Mouse (Mus musculus): ENCODE results near the gene Rspry1. TPM values are rescaled to one million over a fixed set of nuclear protein-coding genes. Genes with fewer than 3 reads are reported as not detected.

Gene Rspry1
- polyA plus RNA-seq, 2 experiments, result 20.0 to 36.1 TPM

GRCm38 (mm10) chr8:94634211-94634610 is 32.5 kb downstream of the Rspry1 start:
- TF ChIP-seq POLR2A (IDR thresholded peaks at IDR 0.05; ENCODE audit: borderline replicate concordance, extremely low read depth, insufficient read depth, insufficient read length), result no peak
- no peak overlapping the region for H3K9ac ChIP-seq (ENCODE audit: low read depth, low read length, severe bottlenecking)
- DNase-seq (ENCODE audit: low spot score) (no peak), ATAC-seq (ENCODE audit: low FRiP score, low read depth) (no peak)
- no peak overlapping the region for H3K27ac ChIP-seq (replicated peaks; ENCODE audit: low read depth, low read length)
- H3K4me3 ChIP-seq (replicated peaks; ENCODE audit: low read length), result no peak overlapping the region
- H3K9me3 ChIP-seq (ENCODE audit: control insufficient read depth, low read length), result no peaks in the 10 kb centered on the region
- no peaks in the 10 kb centered on the region for H3K4me1 ChIP-seq (ENCODE audit: control insufficient read depth, insufficient read depth, low read length)
- H3K27me3 ChIP-seq (ENCODE audit: control insufficient read depth, insufficient read depth, low read length), result no peaks in the 10 kb centered on the region
- H3K4me2 ChIP-seq (replicated peaks; ENCODE audit: low read depth, low read length, severe bottlenecking), result no peak overlapping the region
- peaks cover 73% of the 10 kb centered on the region for H3K36me3 ChIP-seq (ENCODE audit: control insufficient read depth, insufficient read depth, low read length)

GRCm38 (mm10) chr8:94641183-94641582 is 39.4 kb downstream of the Rspry1 start:
- WGBS, result 98% methylated on average over 2 of the region's 2 CpGs
- no peak for TF ChIP-seq POLR2A (IDR thresholded peaks at IDR 0.05; ENCODE audit: borderline replicate concordance, extremely low read depth, insufficient read depth, insufficient read length)

GRCm38 (mm10) chr8:94641938-94642337 is 40.2 kb downstream of the Rspry1 start:
- DNase-seq (ENCODE audit: low spot score), result no peak
- Histone ChIP-seq H3K9ac (ENCODE audit: low read depth, low read length, severe bottlenecking) (no peak overlapping the region), H3K9me3 (ENCODE audit: control insufficient read depth, low read length) (no peaks in the 10 kb centered on the region), H3K36me3 (ENCODE audit: control insufficient read depth, insufficient read depth, low read length) (peaks cover 88% of the 10 kb centered on the region), H3K4me1 (ENCODE audit: control insufficient read depth, insufficient read depth, low read length) (no peaks in the 10 kb centered on the region), H3K4me2 (replicated peaks; ENCODE audit: low read depth, low read length, severe bottlenecking) (no peak overlapping the region), H3K27me3 (ENCODE audit: control insufficient read depth, insufficient read depth, low read length) (no peaks in the 10 kb centered on the region), H3K27ac (replicated peaks; ENCODE audit: low read depth, low read length) (no peak overlapping the region), H3K4me3 (replicated peaks; ENCODE audit: low read length) (no peak overlapping the region)
- no peak for TF ChIP-seq POLR2A (IDR thresholded peaks at IDR 0.05; ENCODE audit: borderline replicate concordance, extremely low read depth, insufficient read depth, insufficient read length)
- ATAC-seq (ENCODE audit: low FRiP score, low read depth), result no peak
- WGBS, result 93% methylated on average over 3 of the region's 3 CpGs

More at GRCm38 (mm10) chr8:94641183-94641582, 39.4 kb downstream of the Rspry1 start:
- Histone ChIP-seq H3K4me1 (ENCODE audit: control insufficient read depth, insufficient read depth, low read length) (no peaks in the 10 kb centered on the region), H3K9me3 (ENCODE audit: control insufficient read depth, low read length) (no peaks in the 10 kb centered on the region), H3K27me3 (ENCODE audit: control insufficient read depth, insufficient read depth, low read length) (no peaks in the 10 kb centered on the region), H3K36me3 (ENCODE audit: control insufficient read depth, insufficient read depth, low read length) (peaks cover 88% of the 10 kb centered on the region), H3K27ac (replicated peaks; ENCODE audit: low read depth, low read length) (no peak overlapping the region), H3K4me2 (replicated peaks; ENCODE audit: low read depth, low read length, severe bottlenecking) (no peak overlapping the region), H3K4me3 (replicated peaks; ENCODE audit: low read length) (no peak overlapping the region), H3K9ac (ENCODE audit: low read depth, low read length, severe bottlenecking) (no peak overlapping the region)
- ATAC-seq (ENCODE audit: low FRiP score, low read depth) (no peak), DNase-seq (ENCODE audit: low spot score) (no peak)

- H3K36me3 ChIP-seq (ENCODE audit: control insufficient read depth, insufficient read depth, low read length), result peaks cover 84% of the 10 kb centered on the region
- H3K4me1 ChIP-seq (ENCODE audit: control insufficient read depth, insufficient read depth, low read length), result no peaks in the 10 kb centered on the region
- no peak overlapping the region for H3K4me3 ChIP-seq (replicated peaks; ENCODE audit: low read length)
- ATAC-seq (ENCODE audit: low FRiP score, low read depth) (no peak), DNase-seq (ENCODE audit: low spot score) (no peak)
- H3K9me3 ChIP-seq (ENCODE audit: control insufficient read depth, low read length), result no peaks in the 10 kb centered on the region
- no peak overlapping the region for H3K9ac ChIP-seq (ENCODE audit: low read depth, low read length, severe bottlenecking)
- no peaks in the 10 kb centered on the region for H3K27me3 ChIP-seq (ENCODE audit: control insufficient read depth, insufficient read depth, low read length)
- H3K27ac ChIP-seq (replicated peaks; ENCODE audit: low read depth, low read length), result no peak overlapping the region
- no peak for TF ChIP-seq POLR2A (IDR thresholded peaks at IDR 0.05; ENCODE audit: borderline replicate concordance, extremely low read depth, insufficient read depth, insufficient read length)
- 59% methylated on average over 1 of the region's 1 CpGs for WGBS
- H3K4me2 ChIP-seq (replicated peaks; ENCODE audit: low read depth, low read length, severe bottlenecking), result no peak overlapping the region
Measured at GRCm38 (mm10) chr8:94645202-94645601, 43.5 kb downstream of the Rspry1 start.

GRCm38 (mm10) chr8:94646165-94646564 is 44.4 kb downstream of the Rspry1 start:
- no peak overlapping the region for H3K9ac ChIP-seq (ENCODE audit: low read depth, low read length, severe bottlenecking)
- no peak overlapping the region for H3K4me3 ChIP-seq (replicated peaks; ENCODE audit: low read length)
- DNase-seq (ENCODE audit: low spot score) (no peak), ATAC-seq (ENCODE audit: low FRiP score, low read depth) (no peak)
- no peak for TF ChIP-seq POLR2A (IDR thresholded peaks at IDR 0.05; ENCODE audit: borderline replicate concordance, extremely low read depth, insufficient read depth, insufficient read length)
- H3K9me3 ChIP-seq (ENCODE audit: control insufficient read depth, low read length), result no peaks in the 10 kb centered on the region
- 91% methylated on average over 3 of the region's 3 CpGs for WGBS
- H3K4me2 ChIP-seq (replicated peaks; ENCODE audit: low read depth, low read length, severe bottlenecking), result no peak overlapping the region
- no peak overlapping the region for H3K27ac ChIP-seq (replicated peaks; ENCODE audit: low read depth, low read length)
- H3K4me1 ChIP-seq (ENCODE audit: control insufficient read depth, insufficient read depth, low read length), result no peaks in the 10 kb centered on the region
- H3K27me3 ChIP-seq (ENCODE audit: control insufficient read depth, insufficient read depth, low read length), result no peaks in the 10 kb centered on the region
- H3K36me3 ChIP-seq (ENCODE audit: control insufficient read depth, insufficient read depth, low read length), result peaks cover 81% of the 10 kb centered on the region

GRCm38 (mm10) chr8:94649496-94649895 is 47.8 kb downstream of the Rspry1 start:
- Histone ChIP-seq H3K27me3 (ENCODE audit: control insufficient read depth, insufficient read depth, low read length) (no peaks in the 10 kb centered on the region), H3K4me2 (replicated peaks; ENCODE audit: low read depth, low read length, severe bottlenecking) (no peak overlapping the region), H3K27ac (replicated peaks; ENCODE audit: low read depth, low read length) (no peak overlapping the region), H3K36me3 (ENCODE audit: control insufficient read depth, insufficient read depth, low read length) (peaks cover 85% of the 10 kb centered on the region), H3K4me1 (ENCODE audit: control insufficient read depth, insufficient read depth, low read length) (no peaks in the 10 kb centered on the region), H3K4me3 (replicated peaks; ENCODE audit: low read length) (no peak overlapping the region), H3K9ac (ENCODE audit: low read depth, low read length, severe bottlenecking) (no peak overlapping the region), H3K9me3 (ENCODE audit: control insufficient read depth, low read length) (no peaks in the 10 kb centered on the region)
- no peak for TF ChIP-seq POLR2A (IDR thresholded peaks at IDR 0.05; ENCODE audit: borderline replicate concordance, extremely low read depth, insufficient read depth, insufficient read length)
- DNase-seq (ENCODE audit: low spot score), result no peak
- ATAC-seq (ENCODE audit: low FRiP score, low read depth), result no peak
- 71% methylated on average over 3 of the region's 3 CpGs for WGBS

Measured in limb, embryonic 14.5 days (tissue).